Mouse (Mus musculus) erythroblast, embryonic 14.5 days (primary cell): ENCODE data around the gene Gm11595. TPM values are rescaled to one million over a fixed set of nuclear protein-coding genes. Genes with fewer than 3 reads are reported as not detected.
"Not testable (repeated sequence)": the region's sequence is repeated elsewhere in the genome, so short reads cannot be mapped to it uniquely, and the experiment has no call there.

Experiments
- H3K27me3 ChIP-seq: 2 replicates; pipeline ENCODE4 v1.6.1; 2012; ENCODE audit warnings: inconsistent platforms; ENCODE audit not compliant: control insufficient read depth
- H3K36me3 ChIP-seq: 2 replicates; pipeline ENCODE4 v1.6.1; 2012; ENCODE audit warnings: mild to moderate bottlenecking, inconsistent platforms; ENCODE audit not compliant: control insufficient read depth
- H3K4me1 ChIP-seq: 2 replicates; pipeline ENCODE4 v1.6.1; 2012; ENCODE audit warnings: inconsistent platforms; ENCODE audit not compliant: control insufficient read depth
- H3K4me3 ChIP-seq: replicated peaks from 2 replicates; pipeline ENCODE3; 2012; ENCODE audit warnings: moderate library complexity, mild to moderate bottlenecking, inconsistent platforms
- H3K9me3 ChIP-seq: 2 replicates; pipeline ENCODE4 v1.6.1; 2012; ENCODE audit warnings: low read length, inconsistent platforms, mixed read lengths; ENCODE audit not compliant: control insufficient read depth
- GATA1 ChIP-seq: IDR thresholded peaks from 2 replicates; pipeline ENCODE4 v1.6.1; 2012; ENCODE audit warnings: low read length, inconsistent platforms, mixed read lengths
- TAL1 ChIP-seq: IDR thresholded peaks from 3 replicates; pipeline ENCODE4 v1.6.1; 2012; ENCODE audit warnings: low read length, inconsistent platforms, mixed read lengths
- polyA plus RNA-seq: library from polyadenylated mRNA; stranded (reverse); fragments of >175 nt; gene quantifications from 2 replicates; pipeline ENCODE4 v1.2.3, GENCODE M21; 2012

Gm11595 gene
- not detected in 2 replicates for polyA plus RNA-seq

- not testable (repeated sequence) for H3K36me3 ChIP-seq, H3K27me3 ChIP-seq
Observed at GRCm38 (mm10) chr11:99772813-99773212, at the start of gene Gm11595. Gene Gm11595 (minus strand): TSS chr11:99772913.

GRCm38 (mm10) chr11:99815566-99815965, 42.9 kb upstream of the Gm11595 start, which contains the start of gene Gm11564:
Gene Gm11564 (minus strand): TSS chr11:99815666.
- not testable (repeated sequence) for H3K9me3 ChIP-seq, H3K27me3 ChIP-seq, H3K4me3 ChIP-seq, H3K4me1 ChIP-seq, H3K36me3 ChIP-seq

More at GRCm38 (mm10) chr11:99772813-99773212, at the start of gene Gm11595:
- H3K4me1 ChIP-seq, H3K9me3 ChIP-seq, H3K4me3 ChIP-seq: not testable (repeated sequence)

GRCm38 (mm10) chr11:99809792-99810191, 37.1 kb upstream of the Gm11595 start, which contains the start of gene Krtap4-13:
Gene Krtap4-13 (minus strand): TSS chr11:99809892.
- H3K9me3 ChIP-seq, H3K36me3 ChIP-seq, H3K4me3 ChIP-seq, H3K27me3 ChIP-seq, H3K4me1 ChIP-seq: not testable (repeated sequence)

- H3K4me1 ChIP-seq, H3K9me3 ChIP-seq, H3K4me3 ChIP-seq, H3K27me3 ChIP-seq, H3K36me3 ChIP-seq: not testable (repeated sequence)
Observed at GRCm38 (mm10) chr11:99804346-99804745, 31.6 kb upstream of the Gm11595 start, which contains the start of gene Gm11554. Gene Gm11554 (minus strand): TSS chr11:99804446.

- H3K4me3 ChIP-seq, H3K4me1 ChIP-seq, H3K36me3 ChIP-seq, H3K9me3 ChIP-seq, H3K27me3 ChIP-seq: not testable (repeated sequence)
Observed at GRCm38 (mm10) chr11:99798832-99799231, 26.1 kb upstream of the Gm11595 start, which contains the start of gene Gm11569. Gene Gm11569 (minus strand): TSS chr11:99798932.

- Histone ChIP-seq H3K27me3 (no peaks in the 10 kb centered on the region), H3K36me3 (no peaks in the 10 kb centered on the region), H3K9me3 (peaks cover 5% of the 10 kb centered on the region; the same call in 1 of the 2 replicates), H3K4me1 (no peaks in the 10 kb centered on the region), H3K4me3 (no peak within 1 kb of the TSS)
- TF ChIP-seq TAL1: no peak
- TF ChIP-seq GATA1: no peak
Observed at GRCm38 (mm10) chr11:99793367-99793766, 20.7 kb upstream of the Gm11595 start, which contains the start of gene Gm11596. Gene Gm11596 (minus strand): TSS chr11:99793467.

DNA sequence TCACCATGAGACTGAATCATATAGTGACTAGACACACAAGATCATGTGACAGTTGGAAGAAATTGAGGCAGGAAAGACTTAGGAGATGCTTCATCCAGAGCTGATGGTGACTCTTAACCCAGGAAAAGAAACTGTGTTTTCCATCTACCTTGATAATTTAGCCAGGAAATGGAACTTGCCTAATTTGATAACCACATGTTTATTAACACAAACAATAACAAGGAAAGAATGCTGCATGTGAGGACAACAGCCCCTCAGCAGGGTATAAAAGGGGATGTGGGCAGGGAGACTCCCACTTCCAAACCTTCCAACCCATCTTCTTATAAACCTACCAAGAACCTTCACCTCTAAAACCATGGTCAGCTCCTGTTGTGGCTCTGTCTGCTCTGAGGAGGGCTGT, 12.2 kb upstream of the Gm11595 start, which contains the start of gene Krtap4-9:
Krtap4-9 (plus strand) TSS at position 301 of the 400 bp plus-strand sequence.
- H3K4me3 ChIP-seq, H3K36me3 ChIP-seq, H3K4me1 ChIP-seq, H3K27me3 ChIP-seq, H3K9me3 ChIP-seq: not testable (repeated sequence)

GRCm38 (mm10) chr11:99780604-99781003, 7.9 kb upstream of the Gm11595 start, which contains the start of gene Krtap4-8:
Gene Krtap4-8 (minus strand): TSS chr11:99780704.
- no peaks in the 10 kb centered on the region for H3K36me3 ChIP-seq
- no peaks in the 10 kb centered on the region for H3K4me1 ChIP-seq
- H3K9me3 ChIP-seq: no peaks in the 10 kb centered on the region
- TF ChIP-seq TAL1 (no peak), GATA1 (no peak)
- no peak within 1 kb of the TSS for H3K4me3 ChIP-seq
- no peaks in the 10 kb centered on the region for H3K27me3 ChIP-seq

DNA sequence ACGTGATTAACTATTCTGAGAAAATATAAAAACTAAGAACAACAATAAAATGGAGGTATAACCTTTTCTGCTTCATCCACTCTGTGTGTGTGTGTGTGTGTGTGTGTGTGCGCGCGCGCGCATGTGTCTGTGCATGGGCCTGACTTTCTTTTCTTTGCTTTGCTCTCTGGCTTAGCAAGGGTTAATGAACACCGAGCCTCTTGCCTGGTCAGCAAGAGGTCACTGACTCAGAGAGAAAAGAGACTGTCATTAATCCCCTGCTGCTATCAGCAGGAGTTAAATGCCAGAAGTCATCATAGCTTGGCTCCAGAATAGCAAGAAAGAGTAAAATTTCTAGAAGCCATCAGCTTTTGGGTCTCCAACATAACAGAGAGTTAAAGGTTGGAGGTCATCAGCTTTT, 5.7 kb upstream of the Gm11595 start:
- Histone ChIP-seq H3K27me3 (no peaks in the 10 kb centered on the region), H3K36me3 (no peaks in the 10 kb centered on the region), H3K9me3 (no peaks in the 10 kb centered on the region), H3K4me3 (no peak overlapping the region), H3K4me1 (no peaks in the 10 kb centered on the region)
- TF ChIP-seq GATA1 (no peak), TAL1 (no peak)

DNA sequence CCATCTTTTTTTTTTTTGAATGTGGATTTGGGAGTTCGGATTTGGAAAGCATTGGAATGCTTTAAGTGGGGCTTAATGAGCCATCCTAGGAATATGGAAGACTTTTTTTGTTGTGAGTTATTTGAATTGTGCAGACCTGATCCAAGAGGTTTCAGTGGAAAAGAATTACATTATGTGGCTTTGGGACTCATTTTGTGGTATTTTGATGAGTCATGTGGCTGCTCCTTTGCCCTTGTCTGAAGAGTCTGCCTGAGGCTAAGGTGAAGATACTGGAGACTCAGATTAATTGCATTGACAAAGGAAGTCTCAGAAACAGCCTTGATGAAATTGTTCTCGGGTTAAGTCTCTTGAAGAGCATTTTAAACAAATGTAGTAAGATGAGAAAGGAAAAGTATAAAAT, 4.3 kb downstream of the Gm11595 start:
- no peaks in the 10 kb centered on the region for H3K4me1 ChIP-seq
- H3K27me3 ChIP-seq: no peaks in the 10 kb centered on the region; the same call in 1 of the 2 replicates
- H3K9me3 ChIP-seq: peaks cover 6% of the 10 kb centered on the region; the same call in 1 of the 2 replicates
- TF ChIP-seq TAL1 (no peak), GATA1 (no peak)
- H3K36me3 ChIP-seq: no peaks in the 10 kb centered on the region
- H3K4me3 ChIP-seq: no peak overlapping the region
